Mouse (Mus musculus) liver, adult 2 months (tissue): Measurements from ENCODE around the gene Hhat. TPM values are rescaled to one million over a fixed set of nuclear protein-coding genes. Genes with fewer than 3 reads are reported as not detected.

Experiments used
- DNase-seq: peaks from one replicate; pipeline ENCODE4 v3.0.0-alpha.2; 2011; ENCODE audit warnings: low read depth, low spot score; ENCODE audit errors: extremely low read depth
- H3K27ac ChIP-seq: fragments of 200-500 bp; replicated peaks from 2 replicates; pipeline ENCODE4 v1.5.1; 2012; ENCODE audit warnings: low read depth, mild to moderate bottlenecking, control low read depth, inconsistent platforms, low read length; ENCODE audit not compliant: insufficient read depth
- H3K27me3 ChIP-seq: fragments of 200-500 bp; 2 replicates; pipeline ENCODE4 v1.6.1; 2012; ENCODE audit warnings: mild to moderate bottlenecking, moderate library complexity, low read length, inconsistent platforms; ENCODE audit not compliant: control insufficient read depth, insufficient read depth
- H3K36me3 ChIP-seq: fragments of 200-500 bp; 2 replicates; pipeline ENCODE4 v1.6.1; 2012; ENCODE audit warnings: low read length, inconsistent platforms; ENCODE audit not compliant: control insufficient read depth, insufficient read depth
- H3K4me1 ChIP-seq: fragments of 200-500 bp; 2 replicates; pipeline ENCODE4 v1.6.1; 2011; ENCODE audit warnings: low read length; ENCODE audit not compliant: control insufficient read depth, insufficient read depth
- H3K4me3 ChIP-seq: fragments of 200-500 bp; 2 replicates; pipeline ENCODE4 v1.5.1; 2011; ENCODE audit warnings: low read depth, mild to moderate bottlenecking, control low read depth, low read length, moderate library complexity; ENCODE audit not compliant: insufficient read depth
- H3K79me2 ChIP-seq: fragments of 200-500 bp; 2 replicates; pipeline ENCODE4 v1.6.1; 2012; ENCODE audit warnings: inconsistent platforms, mild to moderate bottlenecking, low read length, moderate library complexity; ENCODE audit not compliant: control insufficient read depth, insufficient read depth
- H3K9ac ChIP-seq: fragments of 200-500 bp; 2 replicates; pipeline ENCODE4 v1.6.1; 2012; ENCODE audit warnings: low read depth, mild to moderate bottlenecking, control low read depth, inconsistent platforms, low read length
- CTCF ChIP-seq: fragments of 200-500 bp; IDR thresholded peaks from 2 replicates; pipeline ENCODE4 v1.5.1; 2011; ENCODE audit warnings: low read depth, low read length, control low read depth
- POLR2A ChIP-seq: fragments of 200-500 bp; IDR thresholded peaks from 2 replicates; pipeline ENCODE4 v1.6.1; 2011; ENCODE audit warnings: low read length, control low read depth; ENCODE audit not compliant: insufficient read depth; ENCODE audit errors: extremely low read depth
- WGBS: fragments of 180-500 bp; shearing (Covaris S2); methylation state at CpG from one replicate; pipeline ENCODE4 v1.1.7; 2018; 5-methylcytosine and 5-hydroxymethylcytosine counted together
- polyA plus RNA-seq: library from polyadenylated mRNA; depleted of rRNA; stranded (reverse); fragments of >200 nt; gene quantifications from 2 replicates; pipeline ENCODE4 v1.2.3, GENCODE M21; 2012
- total RNA-seq: library from RNA; depleted of rRNA; stranded (reverse); fragments of >200 nt; gene quantifications from 2 replicates; pipeline ENCODE4 v1.2.3, GENCODE M21; 2014

The Hhat gene
- total and polyA plus RNA-seq, 2 experiments, result 1.9 to 2.1 TPM

DNA sequence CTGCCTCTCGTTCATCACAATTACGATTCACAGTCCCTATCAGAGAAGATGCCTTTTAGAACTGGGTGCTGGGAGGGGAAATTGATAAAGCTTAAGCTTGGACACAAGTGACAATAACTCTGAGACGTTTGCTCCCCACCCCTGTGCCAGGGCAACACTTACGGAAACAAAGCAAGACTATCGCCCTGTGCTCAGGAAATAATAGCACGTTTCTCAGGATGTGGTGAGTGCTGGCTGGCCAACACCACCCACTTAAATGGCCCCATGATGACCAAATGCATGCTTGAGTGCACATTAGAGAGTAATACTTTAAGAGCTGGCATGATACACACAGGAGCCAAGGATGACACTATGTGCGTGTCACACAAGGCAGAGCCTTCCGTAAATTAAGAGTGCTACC is 164.1 kb downstream of the Hhat start:
- Histone ChIP-seq H3K27me3 (no peaks in the 10 kb centered on the region), H3K27ac (no peak overlapping the region), H3K4me1 (no peaks in the 10 kb centered on the region), H3K79me2 (no peaks in the 10 kb centered on the region), H3K36me3 (no peaks in the 10 kb centered on the region), H3K9ac (no peak overlapping the region), H3K4me3 (no peak overlapping the region)
- TF ChIP-seq CTCF, result no peak
- no peak for TF ChIP-seq POLR2A
- no peak for DNase-seq
- WGBS, result 82% methylated on average over 8 of the region's 8 CpGs

- no peaks in the 10 kb centered on the region for H3K36me3 ChIP-seq
- no peaks in the 10 kb centered on the region for H3K4me1 ChIP-seq
- H3K79me2 ChIP-seq, result no peaks in the 10 kb centered on the region
- H3K27ac ChIP-seq, result no peak overlapping the region
- 89% methylated on average over 5 of the region's 5 CpGs for WGBS
- no peaks in the 10 kb centered on the region for H3K27me3 ChIP-seq
- DNase-seq, result no peak
- no peak overlapping the region for H3K9ac ChIP-seq
- TF ChIP-seq CTCF, result no peak
- no peak for TF ChIP-seq POLR2A
- no peak overlapping the region for H3K4me3 ChIP-seq
Observed at GRCm38 (mm10) chr1:192604413-192604812, 166.6 kb downstream of the Hhat start.

DNA sequence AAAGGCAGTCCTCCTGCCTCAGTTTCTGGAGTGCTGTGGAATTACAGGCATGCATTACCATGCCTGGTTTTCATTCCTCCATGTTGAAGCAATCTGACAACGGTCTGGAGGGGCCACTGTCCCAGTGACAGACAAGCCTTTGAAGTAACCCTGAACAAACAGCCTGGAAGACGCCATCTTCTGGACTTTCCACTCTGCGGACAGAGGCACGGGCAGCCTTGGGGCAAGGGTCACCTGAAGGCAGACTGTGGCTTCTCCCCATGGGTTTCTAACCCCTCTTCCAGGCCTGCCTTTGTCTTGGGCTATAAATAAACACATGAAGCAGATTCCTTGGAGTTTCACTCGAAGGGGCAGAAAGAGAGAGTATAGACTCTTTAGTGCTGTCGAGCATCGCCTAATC is 167.5 kb downstream of the Hhat start:
- no peaks in the 10 kb centered on the region for H3K4me1 ChIP-seq
- no peak for TF ChIP-seq CTCF

GRCm38 (mm10) chr1:192601206-192601605 is 169.8 kb downstream of the Hhat start:
- H3K79me2 ChIP-seq, result no peaks in the 10 kb centered on the region
- WGBS, result 96% methylated on average over 3 of the region's 3 CpGs

More for the DNA sequence above, 167.5 kb downstream of the Hhat start:
- Histone ChIP-seq H3K9ac (no peak overlapping the region), H3K79me2 (no peaks in the 10 kb centered on the region), H3K27ac (no peak overlapping the region), H3K27me3 (no peaks in the 10 kb centered on the region), H3K4me3 (no peak overlapping the region), H3K36me3 (no peaks in the 10 kb centered on the region)
- 72% methylated on average over 7 of the region's 7 CpGs for WGBS
- no peak for DNase-seq

DNA sequence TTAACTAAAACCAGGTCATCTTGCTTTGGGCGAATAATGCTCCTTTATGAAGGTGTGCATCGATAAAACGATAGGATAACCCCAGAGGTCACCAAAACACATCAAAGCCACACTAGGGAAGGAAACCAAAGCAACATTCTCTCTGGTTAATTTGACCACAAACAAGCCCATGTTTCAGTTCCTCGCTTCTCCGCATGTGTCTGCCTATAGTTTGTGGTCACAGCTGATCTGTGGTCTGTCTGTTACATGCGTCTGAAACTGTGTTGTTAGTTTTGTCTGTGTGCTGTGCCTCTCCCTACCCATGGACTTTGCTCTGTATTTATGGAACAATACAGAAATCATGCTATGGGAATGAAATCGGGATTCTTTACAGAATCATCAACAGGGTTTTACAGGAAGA is 171.3 kb downstream of the Hhat start:
- no peak for DNase-seq
- H3K9ac ChIP-seq, result no peak overlapping the region
- no peak overlapping the region for H3K27ac ChIP-seq
- H3K27me3 ChIP-seq, result no peaks in the 10 kb centered on the region
- no peaks in the 10 kb centered on the region for H3K79me2 ChIP-seq
- 79% methylated on average over 7 of the region's 7 CpGs for WGBS
- no peaks in the 10 kb centered on the region for H3K4me1 ChIP-seq
- H3K4me3 ChIP-seq, result no peak overlapping the region
- TF ChIP-seq CTCF (no peak), POLR2A (no peak)
- no peaks in the 10 kb centered on the region for H3K36me3 ChIP-seq

More at GRCm38 (mm10) chr1:192601206-192601605, 169.8 kb downstream of the Hhat start:
- Histone ChIP-seq H3K9ac (no peak overlapping the region), H3K27ac (no peak overlapping the region), H3K36me3 (no peaks in the 10 kb centered on the region), H3K4me3 (no peak overlapping the region), H3K4me1 (no peaks in the 10 kb centered on the region), H3K27me3 (no peaks in the 10 kb centered on the region)
- no peak for TF ChIP-seq CTCF
- TF ChIP-seq POLR2A, result no peak
- DNase-seq, result no peak

DNA sequence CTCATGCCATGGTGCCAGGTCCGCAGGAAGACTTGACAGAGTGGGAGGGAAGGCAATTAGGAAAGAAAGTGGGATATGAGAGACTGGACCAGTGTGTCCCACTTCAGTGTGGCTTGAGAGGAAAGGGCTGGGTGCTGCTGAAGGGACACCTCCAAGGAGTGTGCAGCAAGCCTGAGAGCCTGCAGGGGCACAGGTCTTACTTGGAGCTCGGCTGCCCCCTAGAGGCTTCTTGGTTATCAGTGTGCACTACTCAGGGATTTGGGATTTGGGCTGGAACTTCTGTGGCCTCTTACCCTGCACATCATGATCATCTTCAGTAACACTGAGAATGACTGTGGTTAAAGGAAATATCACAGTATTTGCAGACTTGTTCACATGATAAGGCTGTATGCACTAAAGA is 172.6 kb downstream of the Hhat start:
- Histone ChIP-seq H3K9ac (no peak overlapping the region), H3K79me2 (no peaks in the 10 kb centered on the region), H3K4me3 (no peak overlapping the region), H3K4me1 (no peaks in the 10 kb centered on the region), H3K36me3 (no peaks in the 10 kb centered on the region), H3K27me3 (no peaks in the 10 kb centered on the region), H3K27ac (no peak overlapping the region)
- DNase-seq, result peak; percentile 48
- TF ChIP-seq CTCF (peak; percentile 83), POLR2A (no peak)
- WGBS, result 50% methylated on average over 2 of the region's 2 CpGs
